Mouse (Mus musculus): ENCODE measurements at regions not wholly inside any gene's neighbourhood (a gene's known extent, or its start where the extent isn't known, plus 50 kb on each side); places are given as distances from the start of the nearest gene placed in this dataset.

DNA sequence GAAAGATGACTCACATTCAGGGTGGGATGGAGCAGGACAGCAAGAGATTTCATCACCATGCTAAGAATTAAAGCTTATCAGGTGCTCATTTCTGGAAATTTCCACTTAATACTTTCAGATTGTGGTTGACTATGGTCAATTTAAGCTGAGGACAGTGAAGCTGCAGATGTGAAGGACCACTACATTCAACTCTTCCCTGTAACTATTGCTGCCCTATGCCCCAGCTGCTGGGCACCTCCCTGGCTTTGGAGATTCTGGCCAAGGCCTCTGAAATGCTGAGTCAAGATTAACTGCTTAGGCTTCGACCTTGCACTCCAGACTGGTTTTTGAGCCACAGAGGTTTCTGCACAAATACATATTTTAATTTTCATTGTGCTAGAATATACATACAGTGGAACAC lies 140.4 kb upstream of the Grik3 start:
- DNase-seq: no peak

DNA sequence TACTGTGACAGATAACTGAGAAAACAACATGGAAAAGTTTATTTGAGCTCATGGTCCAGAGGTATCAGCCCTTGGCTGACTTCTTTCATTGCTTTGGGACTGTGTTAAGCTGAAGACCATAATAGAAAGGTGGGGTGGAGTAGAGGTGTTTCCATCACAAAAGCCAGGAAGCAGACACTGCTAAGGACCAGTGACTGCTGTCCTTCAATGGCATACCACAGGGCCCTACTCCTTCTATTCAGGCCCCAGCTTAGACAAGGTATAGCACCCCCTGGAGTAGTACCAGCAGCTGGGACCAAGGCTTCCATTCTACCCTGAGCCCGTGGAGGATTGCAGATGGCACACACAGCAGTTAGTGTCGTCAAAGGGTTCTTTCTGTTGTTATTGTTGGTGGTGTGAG lies 151.4 kb upstream of the Grik3 start:
- no peak for DNase-seq

DNA sequence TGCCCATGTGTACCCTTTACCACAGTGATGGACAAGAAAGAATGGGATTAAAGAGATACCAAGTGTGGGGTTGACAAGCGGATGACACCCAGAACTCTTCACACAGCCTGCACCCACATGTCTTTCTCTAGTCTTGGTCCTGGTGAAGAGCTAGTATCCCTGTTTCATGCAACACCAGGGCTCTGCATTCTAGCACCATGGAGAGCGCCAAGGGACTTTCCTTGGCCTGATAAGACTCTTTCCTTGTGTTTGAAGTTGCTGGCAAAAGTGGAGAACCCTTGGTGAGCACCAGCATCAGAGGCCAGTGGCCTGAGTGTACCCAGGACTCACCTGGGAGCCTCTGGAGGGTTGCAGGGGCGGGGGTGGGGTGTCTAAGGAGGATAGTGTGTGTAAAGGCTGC lies 161.7 kb upstream of the Grik3 start:
- peak; percentile 64 for DNase-seq

DNA sequence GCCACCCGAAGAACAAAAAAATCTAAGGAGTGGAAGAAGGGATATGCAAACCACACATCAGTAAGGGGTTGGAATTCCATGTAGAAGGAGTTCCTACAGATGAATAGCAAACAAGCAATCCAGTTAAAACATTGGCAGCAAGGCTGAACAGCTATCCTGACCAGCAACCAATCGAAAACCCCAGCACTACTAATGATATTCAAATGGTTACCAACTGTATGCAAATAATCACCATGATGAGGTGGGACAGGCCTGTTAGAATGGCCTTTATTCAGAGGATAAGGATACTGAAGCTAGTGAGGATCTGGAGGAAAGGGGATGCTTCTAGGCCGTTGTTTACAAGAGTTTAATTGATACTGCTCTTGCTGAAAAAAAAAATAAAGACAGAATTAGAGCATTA lies 166.0 kb upstream of the Grik3 start:
- DNase-seq: no peak

DNA sequence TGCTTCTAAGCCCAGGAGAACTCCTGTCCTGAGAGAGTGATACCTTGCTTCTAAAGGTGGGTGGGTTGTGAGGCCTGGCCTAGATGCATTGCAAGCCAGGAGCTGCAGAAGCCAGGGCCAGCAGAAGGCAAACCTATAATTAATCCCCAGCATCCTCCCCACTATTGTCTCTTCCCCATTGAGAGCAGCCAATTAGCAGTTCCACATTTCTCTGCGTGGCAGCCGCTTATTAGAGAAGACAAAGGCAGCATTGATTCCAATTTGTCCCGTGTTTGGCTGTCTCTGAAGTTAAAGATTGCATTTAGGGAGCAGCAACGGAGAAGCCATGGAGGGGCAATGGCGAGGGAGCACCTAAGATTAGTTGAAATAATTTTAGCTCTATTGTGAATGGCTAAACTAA lies 171.2 kb upstream of the Grik3 start:
- no peak for DNase-seq

DNA sequence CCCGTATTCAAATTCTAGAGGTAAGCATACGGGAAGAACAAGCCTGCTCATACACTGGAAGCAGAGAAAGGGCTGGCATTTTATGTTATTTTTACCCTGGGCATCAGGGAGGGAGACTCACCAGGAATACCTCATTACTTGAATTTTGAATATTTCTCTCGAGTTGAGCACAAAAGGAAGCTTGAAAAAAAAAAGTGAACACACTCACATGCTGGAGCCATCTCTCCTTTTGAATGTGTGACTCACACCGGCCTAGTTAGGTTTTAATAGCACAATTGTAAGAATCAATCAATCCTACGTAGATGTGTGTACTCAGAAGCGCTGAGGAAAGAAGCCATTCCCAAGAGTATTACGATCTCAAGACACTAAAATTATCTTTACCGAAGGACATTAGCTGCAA lies 172.2 kb upstream of the Grik3 start:
- no peak for DNase-seq

DNA sequence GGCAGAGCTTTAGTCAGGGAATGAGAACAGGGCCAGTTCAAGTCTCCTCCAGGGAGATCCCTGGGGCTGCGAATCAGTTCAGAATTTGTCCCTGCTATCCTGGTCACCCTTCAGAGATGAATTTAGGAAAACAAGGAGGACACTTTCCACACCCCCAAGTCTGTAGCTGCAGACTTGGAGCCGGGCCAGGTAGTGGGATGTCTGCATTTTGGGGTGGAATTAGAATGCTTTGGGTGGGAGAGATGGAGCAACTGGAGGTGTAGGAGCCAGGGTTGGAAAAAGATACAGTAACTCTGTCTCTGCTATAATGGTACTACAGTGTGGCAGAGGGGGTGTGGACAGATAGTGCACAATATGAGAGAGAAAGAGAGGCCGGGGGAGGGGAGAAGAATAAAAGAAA lies 173.6 kb upstream of the Grik3 start:
- DNase-seq: no peak

DNA sequence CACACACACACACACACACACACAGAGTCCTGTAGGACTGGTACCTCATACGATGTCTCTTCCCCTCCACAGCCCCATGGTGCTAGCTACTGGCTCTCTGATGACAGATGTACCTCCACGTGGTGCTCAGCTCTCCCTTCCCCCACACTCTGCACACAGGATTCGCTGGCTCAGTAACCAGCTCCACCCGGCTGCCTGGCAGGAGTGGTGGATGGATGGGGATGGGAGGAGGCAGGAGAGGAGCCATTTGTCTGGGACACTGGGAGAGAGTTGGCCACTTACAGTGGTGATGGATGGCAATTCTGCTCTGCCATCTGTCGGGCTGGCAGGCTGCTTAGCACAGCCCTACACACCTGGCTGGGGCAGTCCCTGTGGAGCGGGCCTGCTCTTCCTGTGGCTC lies 174.7 kb upstream of the Grik3 start:
- DNase-seq: peak; percentile 38

DNA sequence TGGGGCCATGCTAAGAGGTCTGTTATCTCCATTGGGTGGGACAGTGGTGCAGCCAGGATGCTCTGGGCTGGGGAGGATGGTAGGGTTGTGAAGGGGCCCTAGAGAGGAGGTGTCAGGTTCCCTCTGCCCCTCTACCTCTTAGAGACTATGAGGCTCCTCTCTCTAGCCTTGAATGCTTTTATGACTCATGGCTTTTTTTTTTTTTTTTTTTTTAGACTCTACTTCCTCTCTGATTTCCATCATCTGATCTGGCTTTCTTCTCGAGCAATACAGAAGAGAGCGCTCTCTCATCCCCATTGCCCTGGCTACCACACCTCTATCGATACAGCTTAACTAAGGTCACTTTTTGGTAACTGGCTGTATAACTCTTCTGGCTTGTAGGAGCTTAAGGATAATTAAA lies 176.6 kb upstream of the Grik3 start:
- DNase-seq: no peak

DNA sequence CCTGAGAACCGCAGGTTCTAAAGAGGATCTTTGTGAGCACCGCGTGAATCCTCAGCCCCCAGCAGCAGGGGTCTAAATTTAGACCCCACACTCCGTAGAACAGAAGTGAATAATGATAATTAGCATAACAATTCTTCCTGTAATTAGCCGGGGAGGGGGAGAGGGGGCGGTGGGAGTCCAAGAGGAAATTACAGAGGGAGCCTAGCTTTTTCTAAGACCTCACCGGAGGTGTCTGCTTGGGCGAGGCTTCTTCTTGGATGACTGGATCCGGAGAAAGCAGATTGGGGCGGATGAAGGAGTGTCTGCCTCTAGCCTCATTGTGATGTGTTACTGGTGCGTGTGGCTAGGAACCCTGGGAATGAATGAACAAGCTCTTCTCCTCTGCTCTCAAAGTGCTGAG lies 177.2 kb upstream of the Grik3 start:
- no peak for DNase-seq

DNA sequence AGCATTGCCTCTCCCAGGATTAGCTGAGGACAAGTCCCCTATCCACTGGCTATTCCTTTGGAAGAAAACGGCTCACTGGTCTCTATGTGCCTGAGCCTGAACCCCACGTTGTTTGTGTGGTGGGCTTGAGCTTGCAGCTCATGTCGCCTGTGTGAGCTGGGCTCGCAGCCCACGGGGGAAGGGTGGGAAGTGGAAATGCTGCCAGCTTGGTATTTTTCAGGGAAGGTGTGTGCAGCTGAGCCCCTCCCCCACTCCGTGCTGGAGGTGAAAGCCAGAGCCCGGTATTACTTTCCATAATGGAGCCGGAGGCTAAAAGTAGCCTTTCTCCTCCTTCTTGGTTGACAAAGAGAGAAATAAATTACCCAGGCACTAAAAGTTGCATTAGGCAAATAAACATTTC lies 180.5 kb upstream of the Zc3h12a start:
- no peak for DNase-seq

DNA sequence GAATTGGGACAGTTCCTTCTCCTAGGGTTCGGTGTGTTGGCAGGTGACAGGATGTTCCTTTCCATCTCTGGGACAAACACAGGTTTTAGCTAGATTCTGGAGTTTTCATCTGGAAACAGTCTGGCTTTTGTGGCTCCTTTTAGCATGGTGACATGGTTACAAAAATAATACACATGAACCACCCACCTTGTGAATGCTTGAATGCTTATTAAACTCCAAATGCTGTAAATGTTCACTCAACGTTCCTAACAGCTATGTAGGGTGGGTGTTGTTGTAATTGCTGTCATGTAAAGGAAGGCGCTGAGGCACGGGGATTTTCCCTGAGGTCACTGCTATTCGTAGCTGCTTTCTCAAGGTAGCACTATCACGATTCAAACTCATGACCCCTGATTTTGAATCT lies 178.1 kb upstream of the Zc3h12a start:
- no peak for DNase-seq

DNA sequence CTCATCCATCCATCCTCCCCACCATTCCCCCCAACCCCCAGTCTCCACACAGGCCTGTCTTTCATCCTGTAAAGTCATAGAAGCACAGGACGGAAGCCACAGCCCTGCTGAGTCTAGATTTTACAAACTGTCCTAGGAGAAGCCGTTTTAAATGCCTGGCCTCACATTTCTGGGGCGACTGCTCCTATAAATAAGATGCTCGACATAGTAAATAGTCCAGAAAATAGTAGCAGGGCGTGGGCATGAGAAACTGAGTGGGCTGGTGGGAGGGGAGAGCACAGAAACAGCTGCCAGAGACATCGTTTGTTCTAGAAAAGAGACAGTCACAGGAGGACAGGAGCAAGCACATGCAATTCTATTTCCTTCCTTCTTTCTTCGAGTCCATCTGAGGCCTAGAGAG lies 175.0 kb upstream of the Zc3h12a start:
- DNase-seq: no peak

DNA sequence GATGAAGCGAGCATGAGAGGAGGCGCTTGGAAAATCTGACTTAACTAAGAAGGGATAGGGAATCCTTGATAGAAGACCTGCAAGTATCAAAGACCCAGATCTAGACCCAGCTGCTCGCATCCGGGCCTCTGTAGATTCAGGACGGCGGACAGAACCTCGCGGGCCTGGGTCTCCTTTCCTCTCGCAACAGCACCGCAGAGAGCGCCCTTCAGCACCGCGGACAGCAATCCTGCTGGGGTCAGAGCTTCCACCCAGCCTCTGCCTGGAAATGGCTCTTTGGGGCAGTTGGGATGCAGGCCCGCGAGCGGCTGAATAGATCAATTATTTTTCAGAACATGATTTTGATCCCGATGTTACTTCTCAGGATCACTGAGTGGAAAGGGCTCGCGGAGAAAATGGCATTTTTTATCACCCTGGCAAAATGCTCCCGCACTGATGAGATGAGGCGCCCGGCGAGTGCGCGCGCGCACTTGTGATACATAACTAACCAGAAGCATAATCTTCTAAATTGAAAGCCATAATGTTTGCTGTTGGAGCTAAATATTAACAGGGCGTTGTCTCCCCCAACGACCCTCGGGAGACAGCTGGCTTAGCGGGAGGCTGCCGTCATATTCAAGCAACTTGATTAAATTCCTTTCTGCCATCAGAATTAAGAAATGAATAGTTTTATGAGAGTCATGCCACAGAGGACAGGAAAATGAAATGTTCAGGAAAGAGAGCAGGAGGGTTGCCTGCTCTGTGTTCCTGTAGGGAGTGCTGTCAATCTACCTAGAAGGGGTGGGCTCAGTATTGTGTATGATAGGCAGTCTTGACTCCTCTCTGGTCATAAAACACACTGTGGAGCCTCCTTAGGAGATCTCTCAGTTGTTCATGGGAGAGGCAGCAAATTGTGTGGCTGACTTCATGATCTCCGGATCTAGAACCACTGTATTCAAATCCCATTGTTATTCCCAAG lies 173.1 kb upstream of the Zc3h12a start:
- DNase-seq: peak; percentile 92

DNA sequence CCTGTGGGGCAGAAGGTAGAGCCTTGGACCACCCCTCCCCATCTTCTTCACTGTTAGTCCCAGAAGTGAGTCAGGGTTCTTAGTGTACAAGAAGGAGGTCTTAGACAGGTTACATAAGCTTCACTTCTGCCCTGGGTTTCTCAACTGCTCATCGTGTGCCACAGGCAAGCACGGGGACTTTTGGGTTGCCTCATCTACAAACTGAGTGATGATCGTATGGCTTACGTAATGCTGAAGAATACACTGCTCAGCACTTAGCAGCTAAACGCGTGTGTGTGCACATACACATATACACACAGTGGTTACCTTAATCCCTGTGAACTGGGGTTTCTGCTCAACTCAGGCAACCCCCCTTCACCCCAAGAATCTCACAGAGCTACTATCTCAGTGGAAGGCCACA lies 163.1 kb upstream of the Zc3h12a start:
- no peak for DNase-seq

DNA sequence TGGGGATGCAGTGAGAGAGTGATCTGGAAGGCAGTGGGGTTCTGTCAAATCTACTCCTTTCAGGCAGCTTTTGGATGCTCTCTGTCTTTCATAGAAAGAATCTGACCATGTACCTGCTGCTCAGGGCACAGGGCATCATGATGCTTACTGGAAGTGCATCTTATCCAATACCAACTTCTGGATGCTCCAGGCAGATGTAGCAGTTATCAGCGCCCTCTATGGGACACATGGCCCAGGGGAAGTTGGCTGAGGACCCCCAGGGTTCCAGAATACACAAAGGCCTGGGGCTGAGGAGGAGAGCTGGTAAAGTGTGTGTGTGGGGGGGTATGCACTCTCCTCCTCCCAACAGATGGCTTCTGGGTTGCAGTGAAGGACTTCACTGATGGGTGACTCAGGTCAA lies 162.1 kb upstream of the Zc3h12a start:
- no peak for DNase-seq

DNA sequence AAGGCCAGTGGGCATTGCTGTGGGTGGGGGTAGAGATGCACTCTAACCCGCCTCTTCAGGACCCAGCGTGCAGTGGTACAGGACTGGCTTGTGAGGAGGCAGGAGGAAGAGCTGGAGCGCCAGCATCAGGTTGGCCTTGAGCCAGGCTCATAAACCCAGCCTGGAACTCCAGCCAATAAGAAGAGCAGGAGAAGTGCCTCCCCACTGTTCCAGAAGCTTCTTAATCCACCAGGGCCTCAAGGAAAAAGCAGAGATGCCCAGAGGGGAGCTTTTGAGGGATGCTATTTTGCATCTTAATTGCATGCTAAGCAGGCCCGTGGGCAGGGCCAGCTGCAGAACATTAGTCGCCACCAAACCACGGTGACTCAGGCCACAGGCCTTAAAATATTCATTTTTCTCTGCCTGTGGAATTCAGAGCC lies 161.4 kb upstream of the Zc3h12a start:
- DNase-seq: no peak

DNA sequence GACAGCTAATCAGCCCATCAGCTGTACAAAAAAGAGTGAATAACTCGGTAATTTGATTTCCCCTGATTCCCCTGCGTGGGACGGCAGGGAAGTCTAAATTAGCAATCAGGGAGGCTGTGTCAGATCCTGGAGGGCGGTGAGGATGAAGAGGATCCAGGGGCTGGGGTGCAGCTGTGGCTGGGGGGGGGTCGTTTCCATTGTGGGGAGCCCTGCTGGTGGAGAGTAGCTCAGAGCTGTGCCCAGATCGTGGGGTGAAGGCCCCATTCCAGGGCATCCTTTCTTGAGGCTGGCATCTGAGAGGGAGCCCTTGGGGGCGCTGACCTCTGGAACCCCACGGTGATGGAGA lies 155.3 kb upstream of the Zc3h12a start:
- DNase-seq: no peak

DNA sequence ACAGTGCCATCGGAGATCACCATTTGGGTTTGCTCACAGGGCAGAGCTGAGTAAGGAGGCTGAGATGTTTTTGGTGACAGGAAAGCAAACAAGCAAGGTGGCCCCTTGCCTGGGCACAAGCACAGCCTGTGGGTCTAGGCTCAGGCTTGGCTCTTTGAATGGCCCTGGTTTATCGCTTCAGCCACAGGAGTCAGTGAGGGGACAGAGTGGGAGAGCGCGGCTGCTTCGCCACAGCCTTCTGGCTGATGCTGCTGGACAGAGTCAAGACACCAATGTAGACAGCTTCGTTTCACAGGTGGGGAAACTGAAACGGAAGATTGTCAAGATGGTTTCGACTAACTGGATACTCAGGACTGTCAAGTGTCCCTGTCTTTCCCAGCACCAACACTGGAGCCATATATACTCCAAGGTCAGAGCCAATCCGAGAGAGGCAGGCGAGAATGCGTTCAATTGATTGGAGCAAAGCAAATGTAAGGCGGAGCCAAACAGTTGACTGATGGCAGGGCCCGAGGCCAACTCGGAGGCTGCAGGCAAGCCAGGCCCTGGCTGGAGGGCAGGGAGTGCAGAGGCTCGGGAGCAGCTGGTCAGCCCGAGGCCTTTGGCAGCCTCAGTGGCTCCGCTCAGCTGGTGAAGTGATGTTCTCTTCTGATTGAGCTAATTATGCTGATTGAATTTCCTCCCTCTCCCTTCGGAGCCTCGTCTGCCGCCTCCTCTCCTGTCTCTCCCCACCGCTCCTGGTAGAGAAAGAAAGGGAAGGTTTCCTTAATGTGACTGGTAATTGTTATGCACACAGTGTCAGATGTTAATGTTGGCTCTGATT lies 154.7 kb upstream of the Zc3h12a start:
- DNase-seq: peak; percentile 88

DNA sequence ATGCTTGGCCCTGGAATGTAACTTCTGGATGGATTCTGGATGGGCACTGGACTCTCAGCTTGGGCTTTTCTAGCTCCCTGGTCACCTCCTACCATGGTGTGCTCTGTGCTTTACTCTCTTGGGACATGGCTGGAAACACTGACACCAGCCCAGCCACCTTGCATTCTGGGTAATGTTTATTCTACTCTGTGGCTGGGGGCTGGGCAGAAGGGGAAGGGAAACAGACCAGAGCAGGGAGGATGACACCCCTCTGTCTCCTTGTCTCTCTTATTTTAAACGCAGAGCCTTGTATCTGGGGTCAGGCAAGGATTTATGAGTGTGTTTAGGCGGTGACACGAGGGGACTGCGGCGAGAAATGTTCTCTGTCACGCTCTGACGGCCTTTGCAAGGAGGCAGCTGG lies 151.5 kb upstream of the Zc3h12a start:
- no peak for DNase-seq

DNA sequence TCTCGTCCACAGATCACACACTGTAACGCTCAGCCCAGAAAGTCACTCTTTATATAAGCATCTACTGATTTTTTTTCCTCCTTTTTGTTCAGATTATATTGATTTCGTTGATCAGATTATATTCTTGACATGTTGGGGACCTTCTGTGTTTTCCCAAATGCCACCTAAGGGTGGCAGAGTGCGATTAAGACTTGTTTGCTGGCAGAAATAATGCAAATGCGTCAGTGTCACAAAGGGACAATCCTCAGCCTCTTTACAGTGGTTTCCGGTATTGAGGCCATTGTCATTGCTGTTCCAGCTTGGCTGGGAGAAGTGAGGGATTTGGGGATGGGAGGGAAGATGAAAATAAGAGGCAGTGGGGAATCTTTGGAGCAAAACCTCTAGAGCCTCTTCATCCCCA lies 149.2 kb upstream of the Zc3h12a start:
- no peak for DNase-seq

DNA sequence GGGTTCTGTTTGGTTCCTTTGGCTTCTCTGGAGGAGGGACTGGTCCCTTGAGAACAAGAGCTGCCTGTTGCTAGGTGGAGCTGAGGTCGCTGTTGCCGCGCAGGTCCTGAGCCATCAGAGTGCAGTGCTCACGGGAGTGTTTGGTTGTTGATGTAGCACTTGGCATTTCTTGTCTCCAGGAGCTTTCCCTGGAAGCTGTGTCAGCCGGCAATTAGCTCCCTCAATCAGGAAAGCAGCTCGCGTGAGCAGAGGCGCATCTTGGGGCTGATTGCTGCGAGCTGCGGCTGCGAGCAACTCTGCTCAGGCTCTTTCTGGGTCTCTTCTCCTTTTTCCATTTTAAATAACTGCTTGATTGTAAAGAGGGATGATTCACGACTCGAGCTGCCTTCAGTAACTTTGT lies 147.6 kb upstream of the Zc3h12a start:
- no peak for DNase-seq

DNA sequence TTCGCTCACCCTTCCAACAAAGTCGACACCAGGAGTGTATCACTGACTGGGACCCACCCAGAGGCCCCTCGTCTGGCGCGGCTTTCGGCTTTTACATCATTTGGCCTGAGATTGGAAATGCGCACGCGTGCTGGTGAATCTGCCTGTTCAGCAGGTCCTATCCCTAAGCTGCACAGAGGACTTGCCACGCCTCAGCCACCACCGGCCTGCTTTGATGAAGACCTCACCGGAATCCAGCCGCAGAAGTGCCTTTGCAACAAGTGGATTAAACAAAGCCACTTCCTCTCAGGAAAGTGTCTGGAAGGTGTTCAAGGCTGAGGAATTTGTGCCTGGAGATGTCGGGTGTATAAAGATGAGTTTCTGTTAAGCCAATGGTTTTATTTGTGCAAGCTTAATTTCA lies 143.3 kb upstream of the Zc3h12a start:
- no peak for DNase-seq

DNA sequence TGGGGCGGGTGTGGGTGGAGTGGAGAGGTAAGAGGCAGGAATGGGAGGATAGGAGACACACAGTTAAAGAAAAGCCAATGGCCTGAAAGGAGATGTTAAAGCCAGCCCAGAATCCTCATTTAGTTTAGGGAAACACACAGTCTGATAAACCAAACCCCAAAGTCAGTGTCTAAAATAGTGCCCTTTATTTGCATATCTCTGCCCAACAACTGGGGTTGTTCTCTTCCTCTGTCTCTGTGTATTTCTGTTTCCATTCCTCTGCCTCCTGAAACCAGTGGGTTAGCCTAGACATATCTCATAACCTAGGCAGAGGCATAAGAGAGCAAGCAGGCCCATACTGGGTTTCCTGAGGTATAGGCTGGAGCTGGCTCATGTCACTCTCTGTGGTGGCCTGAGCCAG lies 138.6 kb upstream of the Zc3h12a start:
- no peak for DNase-seq
